Mouse (Mus musculus) limb, embryonic 13.5 days (tissue): ENCODE measurements around the gene En2. TPM values are rescaled to one million over a fixed set of nuclear protein-coding genes. Genes with fewer than 3 reads are reported as not detected.
A peak's percentile ranks its signal among the peaks of the same experiment; 100 is the strongest.

Source experiments
- ATAC-seq: fragments of 200-750 bp; cut with Nextera tagmentation; 2 replicates; pipeline ENCODE4 v1.8.0; 2017; ENCODE audit warnings: low read depth, moderate number of reproducible peaks, moderate TSS enrichment; ENCODE audit not compliant: low FRiP score
- H3K27ac ChIP-seq: fragments of 300-500 bp; sonication (generic); 2 replicates; pipeline ENCODE4 v1.5.1; 2015; ENCODE audit warnings: inconsistent platforms, mild to moderate bottlenecking, moderate library complexity
- H3K27me3 ChIP-seq: fragments of 300-500 bp; sonication (generic); 2 replicates; pipeline ENCODE4 v1.6.1; 2015; ENCODE audit warnings: mild to moderate bottlenecking, inconsistent platforms
- H3K36me3 ChIP-seq: fragments of 300-500 bp; sonication (generic); 2 replicates; pipeline ENCODE4 v1.6.1; 2015; ENCODE audit warnings: inconsistent platforms, mild to moderate bottlenecking, moderate library complexity
- H3K4me1 ChIP-seq: fragments of 300-500 bp; sonication (generic); 2 replicates; pipeline ENCODE4 v1.6.1; 2015; ENCODE audit warnings: inconsistent platforms
- H3K4me2 ChIP-seq: fragments of 300-500 bp; sonication (generic); replicated peaks from 2 replicates; pipeline ENCODE4 v1.6.1; 2015; ENCODE audit warnings: inconsistent platforms, mild to moderate bottlenecking, moderate library complexity
- H3K4me3 ChIP-seq: fragments of 300-500 bp; sonication (generic); 2 replicates; pipeline ENCODE4 v1.5.1; 2015; ENCODE audit warnings: moderate library complexity, mild to moderate bottlenecking, inconsistent platforms
- H3K9ac ChIP-seq: fragments of 300-500 bp; sonication (generic); 2 replicates; pipeline ENCODE4 v1.6.1; 2015; ENCODE audit warnings: mild to moderate bottlenecking, inconsistent platforms
- H3K9me3 ChIP-seq: fragments of 300-500 bp; sonication (generic); 2 replicates; pipeline ENCODE4 v1.6.1; 2016; ENCODE audit warnings: inconsistent platforms
- WGBS: fragments of 180-500 bp; shearing (Covaris S2); methylation state at CpG from one replicate; pipeline ENCODE4 v1.1.7; 2015; 5-methylcytosine and 5-hydroxymethylcytosine counted together
- polyA plus RNA-seq: library from polyadenylated mRNA; unstranded; fragments of >200 nt; fragmentation: Nextera tagmentation; extraction: Ambion mirVana; gene quantifications from 2 replicates; pipeline ENCODE4 v1.2.1, GENCODE M21; 2015

Gene En2
- polyA plus RNA-seq, 1 experiment from 2014 or later: not detected

DNA sequence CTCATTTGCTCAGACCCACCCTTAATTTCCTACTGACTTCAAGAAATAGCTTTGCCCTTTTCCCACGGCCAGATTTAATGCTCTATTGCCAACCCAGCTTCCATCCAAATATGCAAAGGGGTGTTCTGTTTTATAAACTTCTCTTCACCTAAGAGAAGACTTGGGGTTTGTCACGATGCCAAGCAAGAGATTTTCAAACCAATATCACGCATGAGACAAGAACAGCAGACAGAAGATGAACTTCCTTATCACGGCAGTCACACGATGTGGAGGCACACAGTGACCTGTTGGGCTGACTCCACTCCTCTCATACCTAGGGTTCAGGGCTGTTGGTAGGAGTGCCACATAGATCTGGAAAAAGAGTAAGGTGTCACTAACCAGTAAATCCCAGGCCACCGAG is 37.6 kb downstream of the En2 start:
- H3K9me3 ChIP-seq: no peaks in the 10 kb centered on the region
- H3K4me1 ChIP-seq: no peaks in the 10 kb centered on the region
- ATAC-seq: no peak
- no peak overlapping the region for H3K4me3 ChIP-seq
- no peak overlapping the region for H3K9ac ChIP-seq
- 78% methylated on average over 6 of the region's 6 CpGs for WGBS
- no peak overlapping the region for H3K4me2 ChIP-seq
- peaks cover 76% of the 10 kb centered on the region for H3K27me3 ChIP-seq
- H3K27ac ChIP-seq: no peak overlapping the region
- no peaks in the 10 kb centered on the region for H3K36me3 ChIP-seq

DNA sequence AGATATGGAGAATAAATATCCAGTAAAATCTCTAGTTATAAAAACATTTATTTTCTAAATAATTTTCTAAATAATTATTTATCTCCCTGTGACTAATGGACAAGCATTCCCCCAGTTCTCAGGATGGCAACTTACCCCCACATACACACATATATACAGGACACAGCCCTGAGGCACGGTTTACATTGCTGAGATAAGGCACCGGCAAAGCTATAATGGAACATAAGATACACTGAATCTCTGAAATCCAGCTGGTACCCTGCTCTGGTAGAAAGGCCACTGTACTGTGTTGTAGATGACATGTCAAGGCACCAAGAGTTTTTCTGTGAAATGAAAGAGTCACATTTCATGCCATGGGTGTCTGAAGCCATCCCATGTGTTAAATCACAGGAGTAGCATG is 39.2 kb downstream of the En2 start:
- 81% methylated on average over 2 of the region's 2 CpGs for WGBS
- H3K27me3 ChIP-seq: peaks cover 82% of the 10 kb centered on the region

DNA sequence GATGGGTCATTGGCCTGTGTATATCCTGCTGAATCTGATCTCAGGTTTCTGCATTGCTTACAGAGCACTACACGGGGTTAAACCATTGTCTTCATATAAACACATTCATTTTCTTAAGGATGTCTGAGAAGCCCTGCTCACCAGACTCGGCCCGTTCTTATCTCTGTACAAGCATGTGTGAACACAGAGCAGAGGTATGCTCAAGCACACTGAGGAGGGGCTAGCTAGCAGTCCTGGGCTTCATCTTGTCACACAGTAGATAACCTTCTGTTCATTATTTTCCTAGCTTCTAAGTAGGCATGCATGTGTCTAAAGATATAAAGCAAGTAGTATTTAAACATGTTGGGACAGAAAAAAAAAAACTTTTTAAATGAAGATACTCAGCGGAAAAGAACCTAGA is 41.0 kb downstream of the En2 start:
- no peak for ATAC-seq
- Histone ChIP-seq H3K27me3 (peaks cover 89% of the 10 kb centered on the region), H3K9ac (no peak overlapping the region), H3K36me3 (no peaks in the 10 kb centered on the region), H3K27ac (no peak overlapping the region), H3K4me1 (peaks cover 8% of the 10 kb centered on the region), H3K4me2 (no peak overlapping the region), H3K9me3 (no peaks in the 10 kb centered on the region), H3K4me3 (no peak overlapping the region)
- WGBS: 59% methylated on average over 4 of the region's 4 CpGs

More for the DNA sequence above, 39.2 kb downstream of the En2 start:
- ATAC-seq: no peak
- Histone ChIP-seq H3K27ac (no peak overlapping the region), H3K4me1 (peaks cover 3% of the 10 kb centered on the region), H3K4me2 (no peak overlapping the region), H3K36me3 (no peaks in the 10 kb centered on the region), H3K9ac (no peak overlapping the region), H3K9me3 (no peaks in the 10 kb centered on the region), H3K4me3 (no peak overlapping the region)

DNA sequence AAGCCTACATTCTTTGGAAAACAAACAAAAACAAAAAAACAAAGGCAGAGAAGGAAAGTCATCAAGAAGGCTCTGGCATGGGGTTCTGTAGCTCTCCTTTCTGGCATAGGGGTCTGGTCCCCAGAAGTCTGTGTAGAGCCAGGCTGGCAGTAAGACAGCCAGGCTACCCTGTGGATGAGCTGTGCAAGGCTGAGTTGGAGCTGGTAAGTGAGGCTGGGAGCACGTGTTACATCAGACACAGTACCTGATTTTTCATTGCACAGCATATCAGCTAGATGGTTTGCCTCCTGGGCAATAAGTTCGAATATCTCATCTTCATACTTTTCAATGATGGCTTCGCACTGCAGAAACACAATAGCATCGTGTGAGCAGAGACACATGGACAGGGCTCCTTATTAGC is 41.5 kb downstream of the En2 start:
- no peak overlapping the region for H3K4me3 ChIP-seq
- H3K4me1 ChIP-seq: peaks cover 8% of the 10 kb centered on the region
- 70% methylated on average over 4 of the region's 4 CpGs for WGBS
- no peak overlapping the region for H3K4me2 ChIP-seq
- peaks cover 90% of the 10 kb centered on the region for H3K27me3 ChIP-seq
- H3K9me3 ChIP-seq: no peaks in the 10 kb centered on the region
- no peaks in the 10 kb centered on the region for H3K36me3 ChIP-seq
- no peak overlapping the region for H3K27ac ChIP-seq
- ATAC-seq: no peak
- H3K9ac ChIP-seq: no peak overlapping the region

DNA sequence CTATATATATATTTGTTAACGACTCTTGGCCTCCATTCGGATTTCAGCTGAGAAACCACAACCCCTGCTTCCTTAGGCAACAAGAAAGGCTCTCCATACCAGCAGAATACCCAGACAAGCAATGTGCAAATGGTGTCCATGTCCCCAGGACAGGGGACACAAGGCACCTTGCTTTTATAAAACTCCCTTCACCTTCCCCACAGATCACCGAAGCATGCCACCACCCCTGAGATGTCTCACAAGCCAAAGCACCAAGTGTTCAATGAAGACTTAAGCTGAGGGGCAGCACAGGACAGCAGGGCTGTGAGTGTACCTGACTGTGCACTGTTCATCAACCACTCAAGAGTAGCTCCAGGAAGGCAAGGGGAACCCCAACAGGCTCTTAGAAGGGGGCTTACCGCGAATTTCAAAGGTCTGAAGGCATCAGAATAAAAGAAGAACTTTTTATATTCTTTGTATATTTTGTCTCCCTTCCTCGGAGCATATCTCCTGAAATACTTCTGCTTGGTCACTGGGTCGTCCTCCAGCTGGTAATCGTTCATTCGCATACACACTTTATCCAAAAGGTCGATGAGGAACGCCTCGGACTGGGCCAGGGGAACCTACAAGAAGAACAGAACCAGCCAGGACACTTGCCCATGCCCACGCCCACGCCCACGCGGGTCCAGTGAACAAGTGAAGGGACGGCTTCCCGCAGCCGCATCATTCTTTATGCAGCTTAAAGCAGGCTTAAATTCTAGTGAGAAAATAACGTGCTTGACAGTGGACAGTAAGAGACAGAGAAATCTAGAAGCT is 43.4 kb downstream of the En2 start:
- Histone ChIP-seq H3K4me2 (no peak overlapping the region), H3K9ac (no peak overlapping the region), H3K36me3 (no peaks in the 10 kb centered on the region), H3K27me3 (peaks cover 93% of the 10 kb centered on the region), H3K9me3 (no peaks in the 10 kb centered on the region), H3K27ac (no peak overlapping the region), H3K4me1 (peaks cover 8% of the 10 kb centered on the region), H3K4me3 (no peak overlapping the region; the same call in 1 of the 2 replicates)
- no peak for ATAC-seq
- 12% methylated on average over 20 of the region's 20 CpGs for WGBS

DNA sequence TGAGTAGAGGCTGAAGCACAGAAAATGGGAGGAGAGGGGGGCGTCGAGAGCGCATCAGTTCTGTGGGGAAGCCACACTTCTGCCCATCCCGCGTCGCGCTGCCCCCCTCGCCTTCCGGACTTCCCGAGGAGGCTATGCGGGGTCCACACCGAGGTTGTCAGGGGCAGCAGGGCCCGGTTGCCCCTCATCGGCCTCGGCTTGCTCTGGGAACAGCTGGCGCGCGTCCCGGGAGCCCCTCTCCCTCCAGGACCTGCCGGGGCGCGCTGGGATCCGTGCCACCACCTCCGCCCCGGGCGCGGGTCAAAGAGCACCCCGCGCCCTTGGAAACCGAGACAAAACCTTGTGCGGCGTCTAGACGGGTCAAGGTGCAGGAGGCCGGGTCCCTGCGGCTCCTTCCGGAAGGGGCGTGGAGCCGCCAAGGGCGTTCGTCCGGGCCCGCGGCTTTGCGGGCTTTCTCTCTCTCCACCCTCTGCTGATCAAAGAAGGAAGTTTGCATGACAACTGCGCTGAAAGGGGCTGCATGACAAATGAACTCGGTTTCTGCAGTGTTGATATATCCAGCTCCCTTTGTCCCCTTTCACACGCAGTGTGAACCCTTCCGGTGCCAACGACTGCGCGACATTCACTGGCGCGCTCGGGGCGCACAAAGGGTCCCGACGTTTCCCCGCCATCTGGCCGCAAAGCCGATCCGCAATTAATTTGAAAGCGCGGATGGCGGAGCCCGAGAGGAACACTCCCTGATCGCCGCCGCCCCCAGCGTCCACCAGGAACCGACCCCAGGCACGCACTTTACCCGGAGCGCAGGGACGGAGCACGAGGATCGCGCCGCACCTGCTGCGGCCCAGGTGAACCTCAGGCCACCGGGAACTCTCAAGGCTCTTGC is 44.3 kb downstream of the En2 start:
- under 1% methylated on average over 80 of the region's 80 CpGs for WGBS
- Histone ChIP-seq H3K9ac (no peak overlapping the region), H3K27me3 (peaks cover 95% of the 10 kb centered on the region), H3K4me2 (peak overlapping the region; percentile 60), H3K4me3 (peak overlapping the region; percentile 30), H3K36me3 (no peaks in the 10 kb centered on the region), H3K27ac (no peak overlapping the region), H3K4me1 (peaks cover 8% of the 10 kb centered on the region), H3K9me3 (no peaks in the 10 kb centered on the region)
- no peak for ATAC-seq

DNA sequence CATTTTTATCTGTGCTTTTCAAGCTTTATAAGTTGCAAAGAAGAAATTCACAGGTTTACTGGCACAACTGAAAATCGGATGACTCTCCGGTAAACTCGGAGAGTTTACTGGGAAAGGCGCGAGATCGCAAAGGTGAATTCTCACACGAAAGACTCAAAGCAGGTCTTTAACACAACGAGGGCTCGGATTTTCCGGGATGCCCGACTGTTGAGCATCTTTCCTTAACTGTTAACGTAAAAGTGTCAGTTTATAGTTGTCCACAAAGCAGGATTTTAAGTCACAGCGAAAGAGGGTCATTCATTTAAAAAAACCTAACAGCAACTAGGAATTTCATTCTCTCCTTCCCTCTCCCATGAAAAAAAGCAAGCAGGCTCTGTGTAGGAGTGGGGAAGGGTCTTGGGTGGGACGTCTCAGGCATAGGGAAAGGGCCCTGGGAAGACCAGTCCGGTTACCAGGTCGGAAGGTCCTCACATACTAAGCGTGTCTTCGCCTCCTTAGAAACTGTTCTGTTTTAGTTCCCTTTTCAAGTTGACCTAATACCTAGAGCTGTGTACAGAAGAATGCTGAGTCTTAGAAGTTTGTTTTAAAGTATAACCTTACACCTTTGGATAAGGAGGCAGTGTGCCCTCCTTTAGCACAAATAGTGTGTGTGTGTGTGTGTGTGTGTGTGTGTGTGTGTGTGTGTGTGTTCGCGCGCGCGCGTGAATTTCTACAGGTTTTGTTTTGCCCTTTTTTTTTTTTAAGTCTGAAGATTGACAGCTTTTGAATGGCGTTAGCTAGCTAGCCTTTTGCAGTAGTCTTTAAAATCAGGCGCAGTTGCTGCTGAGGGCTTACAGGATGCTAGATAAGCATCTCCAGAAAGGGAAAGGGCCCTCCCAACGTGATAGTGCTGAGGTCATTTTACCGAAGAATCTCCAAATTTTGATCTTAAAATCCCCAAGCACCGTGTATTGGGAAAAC is 45.4 kb downstream of the En2 start:
- 2% methylated on average over 29 of the region's 29 CpGs for WGBS
- no peak overlapping the region for H3K27ac ChIP-seq
- no peak overlapping the region for H3K9ac ChIP-seq
- no peaks in the 10 kb centered on the region for H3K9me3 ChIP-seq
- peaks cover 95% of the 10 kb centered on the region for H3K27me3 ChIP-seq
- peaks cover 8% of the 10 kb centered on the region for H3K4me1 ChIP-seq
- no peaks in the 10 kb centered on the region for H3K36me3 ChIP-seq
- no peak overlapping the region for H3K4me3 ChIP-seq
- no peak for ATAC-seq
- no peak overlapping the region; the same call in 1 of the 2 replicates for H3K4me2 ChIP-seq

DNA sequence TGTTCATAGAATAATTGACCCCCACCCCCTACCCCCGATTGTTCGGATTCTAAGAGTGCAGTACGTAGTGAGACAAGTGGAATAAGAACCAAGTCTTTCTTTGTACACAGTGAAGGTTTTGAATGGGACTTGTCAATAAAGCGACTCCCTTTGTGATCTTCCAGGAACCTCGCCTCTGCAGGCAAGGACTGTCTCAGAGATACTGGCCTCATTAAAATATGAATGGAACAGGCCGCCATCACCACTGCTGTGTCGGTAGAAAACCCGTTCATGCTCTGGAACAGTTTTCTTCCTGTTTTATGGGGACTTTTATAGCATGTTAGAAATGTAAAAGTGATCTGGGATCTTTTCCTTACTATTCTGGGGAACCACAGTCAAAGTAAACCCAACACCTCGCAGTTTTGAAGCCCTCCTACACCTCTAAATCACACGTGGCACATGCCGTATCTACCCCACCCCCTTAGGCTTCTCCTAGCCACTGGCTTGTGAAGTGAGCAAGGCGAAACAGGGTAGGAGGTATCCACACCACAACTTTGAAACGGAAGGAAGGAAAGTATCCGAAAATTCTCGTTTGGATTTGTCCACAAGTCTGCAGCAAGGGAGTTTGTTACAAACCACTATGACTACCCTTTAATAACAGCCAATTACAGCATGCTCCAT is 46.3 kb downstream of the En2 start:
- Histone ChIP-seq H3K27me3 (peaks cover 94% of the 10 kb centered on the region), H3K4me3 (no peak overlapping the region), H3K36me3 (no peaks in the 10 kb centered on the region), H3K9ac (no peak overlapping the region), H3K4me1 (peaks cover 8% of the 10 kb centered on the region), H3K4me2 (no peak overlapping the region), H3K9me3 (no peaks in the 10 kb centered on the region), H3K27ac (no peak overlapping the region)
- no peak for ATAC-seq
- 2% methylated on average over 15 of the region's 15 CpGs for WGBS

DNA sequence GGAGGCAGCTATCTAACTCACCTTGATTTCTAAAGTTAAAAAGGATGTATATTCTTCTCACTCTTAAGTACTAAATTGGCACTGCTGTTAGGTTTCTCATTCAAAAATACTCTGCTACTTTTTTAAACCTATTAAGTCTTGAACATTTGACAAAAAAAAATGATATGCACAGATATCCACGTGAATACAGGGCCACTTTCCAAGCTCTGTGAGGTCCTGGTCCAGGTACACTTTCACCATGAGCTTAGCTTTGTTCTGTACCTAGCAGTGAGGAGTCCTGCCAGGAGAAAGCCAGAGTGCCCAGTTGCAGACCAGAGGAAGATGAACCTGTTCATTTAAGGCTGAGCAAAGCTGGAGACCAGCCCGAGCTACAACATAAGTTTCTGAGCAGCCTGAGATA is 47.9 kb downstream of the En2 start:
- no peak for ATAC-seq
- Histone ChIP-seq H3K4me1 (peaks cover 8% of the 10 kb centered on the region), H3K9ac (no peak overlapping the region), H3K27me3 (peaks cover 88% of the 10 kb centered on the region), H3K9me3 (no peaks in the 10 kb centered on the region), H3K27ac (no peak overlapping the region), H3K36me3 (no peaks in the 10 kb centered on the region), H3K4me2 (no peak overlapping the region), H3K4me3 (no peak overlapping the region)
- WGBS: 54% methylated on average over 2 of the region's 2 CpGs

DNA sequence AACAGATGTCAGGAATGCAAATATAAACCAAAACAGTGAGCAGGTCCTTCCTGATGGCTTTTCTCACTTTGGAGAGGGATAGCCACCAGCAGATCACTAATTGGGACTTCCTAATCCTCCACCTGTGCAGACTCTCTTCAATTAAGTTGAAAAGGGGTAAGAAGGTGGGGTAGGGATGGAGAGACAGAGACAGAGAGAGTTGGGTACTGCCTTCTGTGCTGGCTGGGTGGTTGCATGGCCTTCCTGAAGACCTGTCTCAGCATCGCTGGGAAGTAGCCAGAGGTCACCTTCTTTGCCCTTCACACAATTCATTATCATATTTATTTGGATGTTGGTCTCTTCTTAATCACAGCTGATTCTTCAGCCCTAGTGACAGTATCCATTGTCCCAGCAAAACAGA is 54.1 kb downstream of the En2 start:
- Histone ChIP-seq H3K27ac (no peak overlapping the region), H3K4me3 (no peak overlapping the region), H3K9me3 (no peaks in the 10 kb centered on the region), H3K4me2 (no peak overlapping the region), H3K36me3 (no peaks in the 10 kb centered on the region), H3K27me3 (peaks cover 36% of the 10 kb centered on the region), H3K4me1 (no peaks in the 10 kb centered on the region), H3K9ac (no peak overlapping the region)
- whole genome bisulfite sequencing: 86% methylated on average over 1 of the region's 1 CpGs
- no peak for ATAC-seq
